Mouse (Mus musculus) embryonic fibroblast, embryonic 13.5 days (primary cell): Measurements from ENCODE around the gene Idh1. TPM values are rescaled to one million over a fixed set of nuclear protein-coding genes. Genes with fewer than 3 reads are reported as not detected.

Experiments
- H3K27ac ChIP-seq: 2 replicates; pipeline ENCODE4 v1.5.1; 2012; ENCODE audit warnings: low read length, control low read depth, inconsistent platforms; ENCODE audit not compliant: insufficient read depth
- H3K4me1 ChIP-seq: 2 replicates; pipeline ENCODE4 v1.6.1; 2011; ENCODE audit warnings: low read length; ENCODE audit not compliant: control insufficient read depth, insufficient read depth
- H3K4me3 ChIP-seq: 2 replicates; pipeline ENCODE4 v1.5.1; 2011; ENCODE audit warnings: mild to moderate bottlenecking, control low read depth, low read length; ENCODE audit not compliant: insufficient read depth
- CTCF ChIP-seq: IDR thresholded peaks from 2 replicates; pipeline ENCODE4 v1.5.1; 2011; ENCODE audit warnings: mild to moderate bottlenecking, control low read depth, low read length, moderate library complexity, borderline replicate concordance; ENCODE audit not compliant: insufficient read depth
- POLR2A ChIP-seq: IDR thresholded peaks from 2 replicates; pipeline ENCODE4 v1.6.1; 2011; ENCODE audit warnings: low read depth, mild to moderate bottlenecking, control low read depth, low read length, moderate library complexity
- polyA plus RNA-seq: library from polyadenylated mRNA; stranded (reverse); fragments of >200 nt; gene quantifications from 2 replicates; pipeline ENCODE4 v1.2.4, GENCODE M21; 2011; ENCODE audit warnings: low read depth; ENCODE audit not compliant: missing spikeins, insufficient read length

The Idh1 gene
- polyA plus RNA-seq, 1 experiment, result 106 TPM

- no peak overlapping the region for H3K4me3 ChIP-seq
- TF ChIP-seq CTCF (no peak), POLR2A (no peak)
- 0 out of 2 replicates have a peak, but pooled peaks cover 2% of the 10 kb centered on the region for H3K4me1 ChIP-seq
- no peak overlapping the region for H3K27ac ChIP-seq
Measured at GRCm38 (mm10) chr1:65156111-65156510, 30.2 kb downstream of the Idh1 start.

- H3K4me1 ChIP-seq, result 0 out of 2 replicates have a peak, but pooled peaks cover 2% of the 10 kb centered on the region
- no peak for TF ChIP-seq CTCF
- no peak for TF ChIP-seq POLR2A
- no peak overlapping the region for H3K27ac ChIP-seq
- no peak overlapping the region for H3K4me3 ChIP-seq
Measured at GRCm38 (mm10) chr1:65154814-65155213, 31.5 kb downstream of the Idh1 start.

GRCm38 (mm10) chr1:65147971-65148370, 38.3 kb downstream of the Idh1 start:
- Histone ChIP-seq H3K4me1 (no peaks in the 10 kb centered on the region), H3K27ac (no peak overlapping the region), H3K4me3 (no peak overlapping the region)
- no peak for TF ChIP-seq POLR2A
- TF ChIP-seq CTCF, result no peak

- Histone ChIP-seq H3K4me1 (no peaks in the 10 kb centered on the region), H3K4me3 (no peak overlapping the region), H3K27ac (no peak overlapping the region)
- TF ChIP-seq CTCF, result no peak
- no peak for TF ChIP-seq POLR2A
Measured at GRCm38 (mm10) chr1:65147326-65147725, 39.0 kb downstream of the Idh1 start.

GRCm38 (mm10) chr1:65146601-65147000, 39.7 kb downstream of the Idh1 start:
- no peaks in the 10 kb centered on the region for H3K4me1 ChIP-seq
- no peak overlapping the region for H3K27ac ChIP-seq
- no peak for TF ChIP-seq POLR2A
- TF ChIP-seq CTCF, result no peak
- H3K4me3 ChIP-seq, result no peak overlapping the region

GRCm38 (mm10) chr1:65144783-65145182, 41.5 kb downstream of the Idh1 start:
- Histone ChIP-seq H3K4me1 (no peaks in the 10 kb centered on the region), H3K27ac (no peak overlapping the region), H3K4me3 (no peak overlapping the region)
- TF ChIP-seq POLR2A (no peak), CTCF (no peak)

- H3K27ac ChIP-seq, result no peak overlapping the region
- no peaks in the 10 kb centered on the region for H3K4me1 ChIP-seq
- TF ChIP-seq CTCF (no peak), POLR2A (no peak)
- H3K4me3 ChIP-seq, result no peak overlapping the region
Measured at GRCm38 (mm10) chr1:65137560-65137959, 48.7 kb downstream of the Idh1 start.

- TF ChIP-seq CTCF, result no peak
- no peak for TF ChIP-seq POLR2A
- Histone ChIP-seq H3K4me3 (no peak overlapping the region), H3K4me1 (no peaks in the 10 kb centered on the region), H3K27ac (no peak overlapping the region)
Measured at GRCm38 (mm10) chr1:65132833-65133232, 53.5 kb downstream of the Idh1 start.

GRCm38 (mm10) chr1:65131671-65132070, 54.6 kb downstream of the Idh1 start:
- H3K4me3 ChIP-seq, result no peak overlapping the region
- no peak overlapping the region for H3K27ac ChIP-seq
- TF ChIP-seq CTCF (no peak), POLR2A (no peak)
- no peaks in the 10 kb centered on the region for H3K4me1 ChIP-seq

GRCm38 (mm10) chr1:65130226-65130625, 56.1 kb downstream of the Idh1 start:
- Histone ChIP-seq H3K4me3 (no peak overlapping the region), H3K4me1 (no peaks in the 10 kb centered on the region), H3K27ac (no peak overlapping the region)
- no peak for TF ChIP-seq POLR2A
- no peak for TF ChIP-seq CTCF
